Mouse (Mus musculus): Measurements from ENCODE around the gene Wdr25. TPM values are rescaled to one million over a fixed set of nuclear protein-coding genes. Genes with fewer than 3 reads are reported as not detected.
A peak's percentile ranks its signal among the peaks of the same experiment; 100 is the strongest.

Gene Wdr25
- polyA plus RNA-seq, 1 experiment, result 3.5 TPM

DNA sequence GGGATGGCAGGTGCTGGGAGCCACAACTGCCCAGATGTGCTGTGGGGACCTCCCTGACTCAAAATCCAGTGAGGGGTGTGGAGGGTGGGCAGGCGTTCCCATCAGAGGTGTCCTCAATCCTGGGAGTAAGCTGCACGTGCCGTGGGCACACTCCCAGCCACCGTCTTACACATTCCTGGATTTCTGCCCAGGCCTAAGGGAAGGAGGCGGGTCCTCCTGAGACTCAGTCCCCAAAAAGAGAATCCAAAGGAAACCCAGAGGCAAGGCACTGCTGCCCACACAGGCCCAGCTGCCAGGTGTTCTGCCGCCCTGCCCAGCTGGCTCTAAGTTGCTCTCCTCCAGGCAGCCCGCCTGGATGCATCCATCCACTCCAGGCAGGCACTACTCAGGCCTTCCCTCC, 145.9 kb downstream of the Wdr25 start:
- H3K4me1 ChIP-seq (ENCODE audit: control insufficient read depth, insufficient read depth, low read length), result no peaks in the 10 kb centered on the region
- TF ChIP-seq CTCF (IDR thresholded peaks at IDR 0.05; ENCODE audit: control insufficient read depth, insufficient read depth, low read length) (no peak), POLR2A (IDR thresholded peaks at IDR 0.05; ENCODE audit: borderline replicate concordance, control insufficient read depth, low read depth, low read length) (no peak)
- no peak overlapping the region for H3K27ac ChIP-seq (ENCODE audit: control insufficient read depth, insufficient read depth, low read depth, low read length, poor library complexity)
- WGBS, result 61% methylated on average over 7 of the region's 7 CpGs
- H3K4me3 ChIP-seq (replicated peaks; ENCODE audit: control insufficient read depth, low read depth, low read length), result no peak overlapping the region

DNA sequence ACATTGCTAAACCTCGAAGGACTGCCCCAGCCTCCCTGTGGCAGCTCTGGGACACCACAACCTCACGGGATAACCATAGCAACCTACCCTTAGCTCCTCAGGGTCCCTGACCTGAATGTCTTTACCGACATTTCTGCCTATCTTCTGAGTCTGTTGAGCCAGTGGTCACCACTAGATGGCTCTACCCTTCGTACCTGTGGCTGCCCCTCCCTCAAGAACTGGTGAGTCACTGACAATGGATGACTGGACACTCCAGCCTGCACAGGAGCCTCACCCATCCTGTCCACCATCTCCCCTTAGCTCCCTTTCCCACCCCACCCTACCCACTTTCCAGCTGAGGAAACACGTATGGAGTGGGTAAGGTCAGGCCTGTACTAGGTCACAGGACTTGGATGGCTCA, 151.1 kb downstream of the Wdr25 start:
- WGBS, result 18% methylated on average over 5 of the region's 5 CpGs
- H3K4me3 ChIP-seq (replicated peaks; ENCODE audit: control insufficient read depth, low read depth, low read length), result no peak overlapping the region
- TF ChIP-seq CTCF (IDR thresholded peaks at IDR 0.05; ENCODE audit: control insufficient read depth, insufficient read depth, low read length) (peak; percentile 50), POLR2A (IDR thresholded peaks at IDR 0.05; ENCODE audit: borderline replicate concordance, control insufficient read depth, low read depth, low read length) (no peak)
- no peak overlapping the region for H3K27ac ChIP-seq (ENCODE audit: control insufficient read depth, insufficient read depth, low read depth, low read length, poor library complexity)
- H3K4me1 ChIP-seq (ENCODE audit: control insufficient read depth, insufficient read depth, low read length), result no peaks in the 10 kb centered on the region

DNA sequence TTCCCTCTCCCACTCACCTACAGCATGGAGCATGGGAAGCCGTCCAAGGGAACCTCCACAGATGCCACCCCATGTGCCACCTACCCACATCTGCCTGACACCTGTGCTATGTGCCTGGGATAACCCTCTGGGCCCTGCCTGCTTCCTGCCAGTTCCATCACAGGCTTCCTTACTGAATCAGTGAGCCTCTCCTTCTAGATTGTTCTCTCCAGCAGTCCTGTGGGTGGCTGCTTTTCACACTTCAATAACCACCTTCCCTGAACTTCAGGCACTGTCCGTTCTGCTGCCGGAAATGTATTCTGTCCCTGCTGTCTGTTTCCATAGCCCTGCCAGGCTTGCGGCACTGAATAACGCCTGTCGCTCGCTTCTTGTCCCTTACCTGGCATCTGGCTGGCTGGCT, 152.2 kb downstream of the Wdr25 start:
- H3K27ac ChIP-seq (ENCODE audit: control insufficient read depth, insufficient read depth, low read depth, low read length, poor library complexity), result no peak overlapping the region
- no peak for TF ChIP-seq POLR2A (IDR thresholded peaks at IDR 0.05; ENCODE audit: borderline replicate concordance, control insufficient read depth, low read depth, low read length)
- no peak for TF ChIP-seq CTCF (IDR thresholded peaks at IDR 0.05; ENCODE audit: control insufficient read depth, insufficient read depth, low read length)
- no peak overlapping the region for H3K4me3 ChIP-seq (replicated peaks; ENCODE audit: control insufficient read depth, low read depth, low read length)
- H3K4me1 ChIP-seq (ENCODE audit: control insufficient read depth, insufficient read depth, low read length), result no peaks in the 10 kb centered on the region
- WGBS, result 79% methylated on average over 7 of the region's 7 CpGs

- TF ChIP-seq POLR2A (IDR thresholded peaks at IDR 0.05; ENCODE audit: borderline replicate concordance, control insufficient read depth, low read depth, low read length), result no peak
- no peak for TF ChIP-seq CTCF (IDR thresholded peaks at IDR 0.05; ENCODE audit: control insufficient read depth, insufficient read depth, low read length)
- H3K4me1 ChIP-seq (ENCODE audit: control insufficient read depth, insufficient read depth, low read length), result no peaks in the 10 kb centered on the region
- H3K4me3 ChIP-seq (replicated peaks; ENCODE audit: control insufficient read depth, low read depth, low read length), result no peak overlapping the region
- no peak overlapping the region for H3K27ac ChIP-seq (ENCODE audit: control insufficient read depth, insufficient read depth, low read depth, low read length, poor library complexity)
- WGBS, result 70% methylated on average over 4 of the region's 4 CpGs
Measured at GRCm38 (mm10) chr12:109049949-109050348, 156.5 kb downstream of the Wdr25 start.

GRCm38 (mm10) chr12:109053020-109053806, 159.8 kb downstream of the Wdr25 start:
- Histone ChIP-seq H3K4me1 (ENCODE audit: control insufficient read depth, insufficient read depth, low read length) (no peaks in the 10 kb centered on the region), H3K27ac (ENCODE audit: control insufficient read depth, insufficient read depth, low read depth, low read length, poor library complexity) (no peak overlapping the region), H3K4me3 (replicated peaks; ENCODE audit: control insufficient read depth, low read depth, low read length) (no peak overlapping the region)
- 2% methylated on average over 103 of the region's 105 CpGs for WGBS
- TF ChIP-seq CTCF (IDR thresholded peaks at IDR 0.05; ENCODE audit: control insufficient read depth, insufficient read depth, low read length) (no peak), POLR2A (IDR thresholded peaks at IDR 0.05; ENCODE audit: borderline replicate concordance, control insufficient read depth, low read depth, low read length) (no peak)

- 34% methylated on average over 4 of the region's 4 CpGs for WGBS
Measured at GRCm38 (mm10) chr12:109057736-109058135, 164.3 kb downstream of the Wdr25 start.

GRCm38 (mm10) chr12:109058660-109059059, 165.2 kb downstream of the Wdr25 start:
- TF ChIP-seq CTCF (IDR thresholded peaks at IDR 0.05; ENCODE audit: control insufficient read depth, insufficient read depth, low read length), result no peak
- TF ChIP-seq POLR2A (IDR thresholded peaks at IDR 0.05; ENCODE audit: borderline replicate concordance, control insufficient read depth, low read depth, low read length), result no peak
- 85% methylated on average over 8 of the region's 8 CpGs for WGBS
- Histone ChIP-seq H3K4me1 (ENCODE audit: control insufficient read depth, insufficient read depth, low read length) (no peaks in the 10 kb centered on the region), H3K4me3 (replicated peaks; ENCODE audit: control insufficient read depth, low read depth, low read length) (no peak overlapping the region), H3K27ac (ENCODE audit: control insufficient read depth, insufficient read depth, low read depth, low read length, poor library complexity) (no peak overlapping the region)

More at GRCm38 (mm10) chr12:109057736-109058135, 164.3 kb downstream of the Wdr25 start:
- TF ChIP-seq POLR2A (IDR thresholded peaks at IDR 0.05; ENCODE audit: borderline replicate concordance, control insufficient read depth, low read depth, low read length), result no peak
- no peak for TF ChIP-seq CTCF (IDR thresholded peaks at IDR 0.05; ENCODE audit: control insufficient read depth, insufficient read depth, low read length)
- no peak overlapping the region for H3K27ac ChIP-seq (ENCODE audit: control insufficient read depth, insufficient read depth, low read depth, low read length, poor library complexity)
- H3K4me1 ChIP-seq (ENCODE audit: control insufficient read depth, insufficient read depth, low read length), result no peaks in the 10 kb centered on the region
- no peak overlapping the region for H3K4me3 ChIP-seq (replicated peaks; ENCODE audit: control insufficient read depth, low read depth, low read length)

- H3K4me1 ChIP-seq (ENCODE audit: control insufficient read depth, insufficient read depth, low read length), result peaks cover 1% of the 10 kb centered on the region
- WGBS, result 2% methylated on average over 56 of the region's 59 CpGs
- peak overlapping the region; percentile 17; the same call in 1 of the 2 replicates for H3K27ac ChIP-seq (ENCODE audit: control insufficient read depth, insufficient read depth, low read depth, low read length, poor library complexity)
- no peak for TF ChIP-seq CTCF (IDR thresholded peaks at IDR 0.05; ENCODE audit: control insufficient read depth, insufficient read depth, low read length)
- no peak for TF ChIP-seq POLR2A (IDR thresholded peaks at IDR 0.05; ENCODE audit: borderline replicate concordance, control insufficient read depth, low read depth, low read length)
- peak overlapping the region; percentile 12 for H3K4me3 ChIP-seq (replicated peaks; ENCODE audit: control insufficient read depth, low read depth, low read length)
Measured at GRCm38 (mm10) chr12:109067561-109068135, 174.2 kb downstream of the Wdr25 start.

Data from bone marrow, adult 2 months (tissue).